Mouse (Mus musculus) neural tube, embryonic 14.5 days (tissue): ENCODE measurements around the gene Zfp217. TPM values are rescaled to one million over a fixed set of nuclear protein-coding genes. Genes with fewer than 3 reads are reported as not detected.
A peak's percentile ranks its signal among the peaks of the same experiment; 100 is the strongest.

Experiments used
- ATAC-seq: fragments of 200-750 bp; cut with Nextera tagmentation; 2 replicates; pipeline ENCODE4 v1.8.0; 2017; ENCODE audit warnings: low read depth, mild to moderate bottlenecking, moderate TSS enrichment, moderate library complexity
- H3K27ac ChIP-seq: fragments of 300-500 bp; sonication (generic); 2 replicates; pipeline ENCODE4 v1.5.1; 2014; ENCODE audit warnings: low read depth, mild to moderate bottlenecking, control low read depth, low read length, moderate library complexity, mixed read lengths
- H3K27me3 ChIP-seq: fragments of 300-500 bp; sonication (generic); 2 replicates; pipeline ENCODE4 v1.6.1; 2014; ENCODE audit warnings: low read length; ENCODE audit not compliant: control insufficient read depth, insufficient read depth
- H3K36me3 ChIP-seq: fragments of 300-500 bp; sonication (generic); 2 replicates; pipeline ENCODE4 v1.6.1; 2014; ENCODE audit warnings: low read length, mixed read lengths; ENCODE audit not compliant: control insufficient read depth, insufficient read depth
- H3K4me1 ChIP-seq: fragments of 300-500 bp; sonication (generic); 2 replicates; pipeline ENCODE4 v1.6.1; 2014; ENCODE audit warnings: low read length; ENCODE audit not compliant: control insufficient read depth, insufficient read depth
- H3K4me2 ChIP-seq: fragments of 300-500 bp; sonication (generic); 2 replicates; pipeline ENCODE4 v1.6.1; 2014; ENCODE audit warnings: mild to moderate bottlenecking, low read depth, low read length, control low read depth
- H3K4me3 ChIP-seq: fragments of 300-500 bp; sonication (generic); 2 replicates; pipeline ENCODE4 v1.5.1; 2014; ENCODE audit warnings: low read depth, low read length, control low read depth, mixed read lengths
- H3K9ac ChIP-seq: fragments of 300-500 bp; sonication (generic); replicated peaks from 2 replicates; pipeline ENCODE4 v1.6.1; 2014; ENCODE audit warnings: low read depth, mild to moderate bottlenecking, control low read depth, low read length, mixed read lengths
- H3K9me3 ChIP-seq: fragments of 300-500 bp; sonication (generic); 2 replicates; pipeline ENCODE4 v1.6.1; 2016; ENCODE audit warnings: low read length; ENCODE audit not compliant: control insufficient read depth
- WGBS: fragments of 180-500 bp; shearing (Covaris S2); extraction: QIAGEN DNeasy Blood & Tissue Kit; methylation state at CpG from one replicate; pipeline ENCODE4 v1.1.7; 2014; 5-methylcytosine and 5-hydroxymethylcytosine counted together
- polyA plus RNA-seq: library from polyadenylated mRNA; unstranded; fragments of >200 nt; fragmentation: Nextera tagmentation; extraction: Ambion mirVana; gene quantifications from 2 replicates; pipeline ENCODE4 v1.2.1, GENCODE M21; 2014

Gene Zfp217
- polyA plus RNA-seq, 1 experiment from 2014 or later, result 1.1 TPM

DNA sequence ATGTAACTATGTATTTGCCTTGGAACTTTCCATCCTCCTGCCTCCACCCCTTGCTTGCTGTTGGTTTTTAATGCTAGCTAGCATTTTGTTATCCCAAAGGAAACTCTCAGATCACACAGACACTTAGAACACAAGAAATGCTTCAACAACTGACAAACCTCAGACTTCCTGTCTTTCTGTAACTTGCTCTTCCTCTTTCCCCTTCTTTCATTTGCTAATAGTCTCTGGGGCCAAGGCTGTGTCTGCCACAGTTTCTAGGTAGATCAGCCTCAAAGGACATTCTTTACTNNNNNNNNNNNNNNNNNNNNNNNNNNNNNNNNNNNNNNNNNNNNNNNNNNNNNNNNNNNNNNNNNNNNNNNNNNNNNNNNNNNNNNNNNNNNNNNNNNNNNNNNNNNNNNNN, 21.2 kb upstream of the Zfp217 start:
- no peaks in the 10 kb centered on the region for H3K9me3 ChIP-seq
- no peak for ATAC-seq
- no peak overlapping the region for H3K9ac ChIP-seq
- no peak overlapping the region for H3K4me2 ChIP-seq
- H3K36me3 ChIP-seq, result no peaks in the 10 kb centered on the region
- H3K4me1 ChIP-seq, result no peaks in the 10 kb centered on the region
- H3K4me3 ChIP-seq, result no peak overlapping the region
- no peak overlapping the region for H3K27ac ChIP-seq
- no peaks in the 10 kb centered on the region for H3K27me3 ChIP-seq

GRCm38 (mm10) chr2:170165649-170166048, 17.7 kb upstream of the Zfp217 start:
- Histone ChIP-seq H3K4me3 (no peak overlapping the region), H3K27ac (no peak overlapping the region), H3K36me3 (no peaks in the 10 kb centered on the region), H3K4me2 (no peak overlapping the region), H3K9me3 (no peaks in the 10 kb centered on the region), H3K27me3 (no peaks in the 10 kb centered on the region), H3K9ac (no peak overlapping the region), H3K4me1 (no peaks in the 10 kb centered on the region)
- no peak for ATAC-seq
- WGBS, result 80% methylated on average over 10 of the region's 10 CpGs

DNA sequence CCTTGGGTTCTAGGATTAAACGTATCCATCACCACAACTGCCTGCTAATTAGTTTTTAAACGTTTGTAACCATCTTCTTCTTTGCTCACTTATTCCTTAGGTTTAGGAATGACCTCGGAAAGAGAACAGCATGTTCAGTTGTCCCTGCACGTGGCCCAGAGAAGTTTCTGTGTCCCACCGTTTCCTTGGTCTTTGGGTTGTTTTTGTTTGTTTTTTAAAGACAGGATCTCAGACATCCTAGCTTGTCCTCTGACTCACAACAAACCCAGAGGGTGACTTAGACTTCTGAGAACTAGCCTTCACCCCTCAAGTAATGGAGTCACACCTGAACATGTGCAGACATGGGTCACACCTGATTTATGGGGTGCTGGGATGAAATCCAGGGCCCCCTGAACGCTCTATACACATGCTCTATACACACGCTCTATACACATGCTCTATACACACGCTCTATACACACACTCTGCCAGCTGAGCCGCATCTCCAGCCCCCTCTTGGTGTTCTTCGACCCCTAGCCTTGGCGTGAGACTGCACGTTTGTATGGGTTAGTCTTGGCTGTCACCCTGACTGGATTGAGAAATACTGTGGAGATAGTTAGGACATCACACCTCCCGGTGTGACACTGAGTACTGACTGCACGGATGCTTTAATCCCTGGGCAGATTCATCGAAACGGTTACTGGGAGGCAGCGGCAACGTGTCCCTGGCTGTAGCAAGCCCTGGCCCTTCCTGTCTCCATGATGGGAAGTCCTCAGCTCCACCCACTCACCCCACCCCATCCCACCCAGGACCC, 16.0 kb upstream of the Zfp217 start:
- H3K36me3 ChIP-seq, result no peaks in the 10 kb centered on the region
- H3K9me3 ChIP-seq, result no peaks in the 10 kb centered on the region
- no peak for ATAC-seq
- no peaks in the 10 kb centered on the region for H3K27me3 ChIP-seq
- H3K27ac ChIP-seq, result no peak overlapping the region
- H3K9ac ChIP-seq, result no peak overlapping the region
- no peak overlapping the region for H3K4me3 ChIP-seq
- H3K4me1 ChIP-seq, result no peaks in the 10 kb centered on the region
- H3K4me2 ChIP-seq, result no peak overlapping the region
- WGBS, result 84% methylated on average over 18 of the region's 18 CpGs

- Histone ChIP-seq H3K27ac (no peak overlapping the region), H3K4me2 (no peak overlapping the region), H3K9ac (no peak overlapping the region), H3K4me3 (no peak overlapping the region), H3K4me1 (no peaks in the 10 kb centered on the region), H3K36me3 (no peaks in the 10 kb centered on the region), H3K9me3 (no peaks in the 10 kb centered on the region), H3K27me3 (no peaks in the 10 kb centered on the region)
- WGBS, result 52% methylated on average over 15 of the region's 15 CpGs
- no peak for ATAC-seq
These were observed 12.1 kb upstream of the Zfp217 start for GRCm38 (mm10) chr2:170159795-170160568.

GRCm38 (mm10) chr2:170158987-170159386, 11.1 kb upstream of the Zfp217 start:
- H3K4me1 ChIP-seq, result no peaks in the 10 kb centered on the region
- H3K36me3 ChIP-seq, result no peaks in the 10 kb centered on the region
- H3K9ac ChIP-seq, result no peak overlapping the region
- no peak overlapping the region for H3K4me2 ChIP-seq
- no peaks in the 10 kb centered on the region for H3K9me3 ChIP-seq
- 81% methylated on average over 4 of the region's 4 CpGs for WGBS
- H3K27me3 ChIP-seq, result no peaks in the 10 kb centered on the region
- no peak overlapping the region for H3K4me3 ChIP-seq
- H3K27ac ChIP-seq, result no peak overlapping the region
- no peak for ATAC-seq

- 24% methylated on average over 5 of the region's 5 CpGs for WGBS
- Histone ChIP-seq H3K4me2 (no peak overlapping the region), H3K4me1 (0 out of 2 replicates have a peak, but pooled peaks cover 4% of the 10 kb centered on the region), H3K9ac (no peak overlapping the region), H3K4me3 (no peak overlapping the region), H3K27ac (no peak overlapping the region), H3K9me3 (no peaks in the 10 kb centered on the region), H3K27me3 (no peaks in the 10 kb centered on the region), H3K36me3 (no peaks in the 10 kb centered on the region)
- ATAC-seq, result no peak
These were observed 10.3 kb upstream of the Zfp217 start for GRCm38 (mm10) chr2:170158251-170158650.

DNA sequence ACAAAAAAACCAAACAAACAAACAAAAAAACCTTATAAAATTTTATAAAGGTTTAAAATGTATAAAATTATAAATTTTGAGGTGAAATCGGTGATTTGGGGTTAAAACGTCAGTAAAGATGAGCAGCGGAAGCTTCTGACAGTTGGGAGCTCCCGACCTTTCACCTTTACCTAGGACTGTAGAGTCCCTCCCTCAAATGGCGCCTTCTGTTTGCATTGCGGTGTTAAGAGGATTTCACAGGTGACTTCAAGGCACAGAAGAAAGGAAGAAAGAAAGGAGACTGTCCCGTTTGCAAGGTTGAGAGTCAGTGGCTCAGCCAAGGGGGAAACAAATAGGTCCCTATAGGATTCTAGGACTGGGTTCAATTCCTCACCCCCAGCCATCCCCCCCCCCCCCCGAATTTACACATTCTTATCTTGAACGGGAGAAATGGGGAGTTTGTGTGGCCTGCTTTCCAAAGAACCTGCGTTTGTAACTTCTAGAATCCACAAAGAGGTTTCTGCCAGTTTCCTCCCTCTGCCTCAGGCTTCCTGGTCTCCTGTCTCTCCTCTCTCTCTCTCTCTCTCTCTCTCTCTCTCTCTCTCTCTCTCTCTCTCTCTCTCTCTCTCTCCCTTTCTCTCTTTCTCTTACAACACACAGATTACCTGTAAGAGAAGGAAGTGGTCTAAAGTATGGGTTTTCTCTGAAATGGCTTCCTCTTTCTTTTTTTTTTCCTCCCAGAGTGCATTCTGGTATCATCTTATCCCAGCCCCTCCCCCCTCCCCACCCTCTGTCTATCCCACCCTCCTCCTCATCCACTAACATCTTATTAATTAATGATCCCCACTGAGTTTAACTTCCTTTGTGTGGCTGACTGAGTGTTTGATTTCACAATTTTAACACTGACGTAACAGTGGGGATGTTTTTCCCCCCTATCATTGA, 9.6 kb upstream of the Zfp217 start:
- no peaks in the 10 kb centered on the region for H3K9me3 ChIP-seq
- 56% methylated on average over 11 of the region's 11 CpGs for WGBS
- no peaks in the 10 kb centered on the region for H3K27me3 ChIP-seq
- no peak for ATAC-seq
- H3K36me3 ChIP-seq, result no peaks in the 10 kb centered on the region
- H3K9ac ChIP-seq, result no peak overlapping the region
- no peak overlapping the region for H3K4me3 ChIP-seq
- H3K4me1 ChIP-seq, result 0 out of 2 replicates have a peak, but pooled peaks cover 4% of the 10 kb centered on the region
- H3K4me2 ChIP-seq, result no peak overlapping the region
- H3K27ac ChIP-seq, result no peak overlapping the region

DNA sequence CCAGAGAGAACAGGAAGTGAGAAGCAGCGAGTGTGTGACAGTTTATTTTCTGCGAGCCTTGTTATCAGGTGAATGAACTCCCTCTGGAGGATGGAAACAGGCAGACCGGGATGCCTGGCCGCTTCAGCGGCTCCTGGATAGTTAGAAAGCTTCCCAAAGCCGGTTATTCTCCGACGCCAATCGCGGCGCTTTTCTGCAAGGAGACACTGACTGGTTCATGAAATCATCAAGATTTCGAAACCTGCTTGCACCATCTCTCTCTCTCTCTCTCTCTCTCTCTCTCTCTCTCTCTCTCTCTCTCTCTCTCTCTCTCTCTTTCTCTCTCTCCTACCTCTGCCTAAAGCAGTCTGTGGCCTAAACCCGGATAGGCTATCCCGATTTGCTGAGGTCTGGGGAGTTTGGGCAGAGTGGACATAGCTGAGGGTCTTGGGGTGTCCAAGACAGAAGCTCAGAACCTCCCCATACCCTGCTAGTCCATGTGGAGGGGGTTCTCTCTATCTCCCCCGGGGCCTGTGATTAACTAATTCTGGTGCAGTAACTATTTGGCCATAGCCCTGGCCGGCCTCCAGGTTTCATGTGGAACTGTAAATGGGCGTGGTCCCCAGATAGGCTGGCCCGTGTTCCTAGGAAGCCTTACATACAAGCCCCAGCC, 7.3 kb upstream of the Zfp217 start:
- Histone ChIP-seq H3K36me3 (no peaks in the 10 kb centered on the region), H3K4me3 (peak overlapping the region; percentile 14), H3K4me2 (peak overlapping the region; percentile 39), H3K27ac (no peak overlapping the region), H3K9me3 (no peaks in the 10 kb centered on the region), H3K9ac (no peak overlapping the region), H3K27me3 (no peaks in the 10 kb centered on the region), H3K4me1 (0 out of 2 replicates have a peak, but pooled peaks cover 4% of the 10 kb centered on the region)
- ATAC-seq, result no peak
- WGBS, result 7% methylated on average over 18 of the region's 18 CpGs
